Comparison of ENCODE assay signal across 11 mouse cellular contexts in genomic region chr4:141822979-141823378, GRCm38 (mm10). TPM values are rescaled to one million over a fixed set of nuclear protein-coding genes. Genes with fewer than 3 reads are reported as not detected.
DNase-seq lines count a peak whose midpoint lies in the region; ATAC-seq lines count a peak whose summit lies in the region.
"Had no signal": no experiment of that assay in that cellular context is flagged by ENCODE, and none has a peak within 500 bp of the region (broad histone marks: within the 10 kb centered on the region; RNA-seq: fewer than 3 reads in every experiment).

No protein-coding gene starts in this region.

- 47% methylated on average over 3 of the region's 3 CpGs for WGBS in heart, embryonic 12.5 days
- 50% methylated on average over 3 of the region's 3 CpGs for WGBS in liver, embryonic 11.5 days

- peaks cover 13% of the 10 kb centered on the region for H3K4me1 ChIP-seq in heart, embryonic 12.5 days (replicated peaks)
- H3K4me1 ChIP-seq in liver, embryonic 11.5 days (replicated peaks; ENCODE audit: control insufficient read depth, insufficient read depth, low read length) = no peaks in the 10 kb centered on the region

- no peaks in the 10 kb centered on the region for H3K27me3 ChIP-seq in heart, embryonic 12.5 days (replicated peaks)
- no peaks in the 10 kb centered on the region for H3K27me3 ChIP-seq in liver, embryonic 11.5 days (replicated peaks; ENCODE audit: control insufficient read depth, insufficient read depth, low read length)

- H3K4me2 ChIP-seq in heart, embryonic 12.5 days = no peak overlapping the region
- H3K4me2 ChIP-seq in liver, embryonic 11.5 days = no peak overlapping the region

- no peaks in the 10 kb centered on the region for H3K9me3 ChIP-seq in heart, embryonic 12.5 days (replicated peaks)
- no peaks in the 10 kb centered on the region for H3K9me3 ChIP-seq in liver, embryonic 11.5 days (ENCODE audit: control insufficient read depth, low read length)
- H3K9me3 ChIP-seq: heart, embryonic 10.5 days had no signal

- intact Hi-C loops in heart, postnatal 25 days (cut with DNase I) = no loop called here

- no peak for DNase-seq in heart, postnatal 25 days (ENCODE audit: low spot score)
- peak; percentile 15 for DNase-seq in thymus, postnatal 14 days
- no peak for DNase-seq in thymus, adult 18-20 months
- peak; percentile 46 for DNase-seq in liver, embryonic 11.5 days (ENCODE audit: low spot score)
- DNase-seq in urinary bladder, postnatal 4 days (ENCODE audit: low spot score in 2 of 2) = no peak
- DNase-seq in urinary bladder, postnatal 10 days (ENCODE audit: low spot score) = no peak
- DNase-seq in gastrocnemius, postnatal 10 days = no peak
- DNase-seq: cerebellum, adult 11-12 months had no signal

- peak; percentile 48; the same call in 1 of the 2 replicates for ATAC-seq in heart, embryonic 12.5 days (ENCODE audit: insufficient number of reproducible peaks, low FRiP score)
- peak; percentile 75; the same call in 1 of the 2 replicates for ATAC-seq in liver, embryonic 11.5 days (replicated peaks; ENCODE audit: low FRiP score)

- no peaks in the 10 kb centered on the region for H3K36me3 ChIP-seq in heart, embryonic 12.5 days
- H3K36me3 ChIP-seq in liver, embryonic 11.5 days (ENCODE audit: control insufficient read depth, insufficient read depth, low read length) = no peaks in the 10 kb centered on the region
- H3K36me3 ChIP-seq: heart, embryonic 10.5 days had no signal

- H3K27ac ChIP-seq in heart, embryonic 12.5 days (ENCODE audit: poor library complexity, severe bottlenecking) = no peak overlapping the region
- H3K27ac ChIP-seq in liver, embryonic 11.5 days (ENCODE audit: low read depth, low read length) = no peak overlapping the region
- H3K27ac ChIP-seq: heart, embryonic 10.5 days had no signal

- no peak overlapping the region for H3K9ac ChIP-seq in heart, embryonic 12.5 days
- no peak overlapping the region for H3K9ac ChIP-seq in liver, embryonic 11.5 days (ENCODE audit: low read depth, low read length)

- H3K4me3 ChIP-seq in heart, embryonic 12.5 days = no peak overlapping the region
- H3K4me3 ChIP-seq in liver, embryonic 11.5 days (ENCODE audit: low read depth, low read length) = no peak overlapping the region
- H3K4me3 ChIP-seq: heart, embryonic 10.5 days had no signal

RNA-seq across cellular contexts. Expression of gene Cela2a, which starts 3.0 kb away (rescaled TPM):
- not detected in 2 replicates for polyA plus RNA-seq in heart, embryonic 12.5 days (2016; fragmentation: Nextera tagmentation; extraction: Ambion mirVana)
- not detected for total RNA-seq in heart, postnatal 25 days (2021)
- not detected in 2 replicates for polyA plus RNA-seq in liver, embryonic 11.5 days (2014; fragmentation: Nextera tagmentation; extraction: Ambion mirVana)
- not detected for total RNA-seq in gastrocnemius, postnatal 10 days (2021)
- total RNA-seq: layer of hippocampus, postnatal 10 days had no signal
- polyA plus RNA-seq: heart, embryonic 10.5 days had no signal

RNA-seq across cellular contexts. Expression of gene Ctrc, which starts 23.2 kb away (rescaled TPM):
- not detected in 2 replicates for polyA plus RNA-seq in heart, embryonic 12.5 days (2016; fragmentation: Nextera tagmentation; extraction: Ambion mirVana)
- not detected for total RNA-seq in heart, postnatal 25 days (2021)
- polyA plus RNA-seq in liver, embryonic 11.5 days (2014; fragmentation: Nextera tagmentation; extraction: Ambion mirVana) = not detected in 2 replicates
- total RNA-seq in gastrocnemius, postnatal 10 days (2021) = not detected
- total RNA-seq: layer of hippocampus, postnatal 10 days had no signal
- polyA plus RNA-seq: heart, embryonic 10.5 days had no signal

RNA-seq across cellular contexts. Expression of gene Casp9, which starts 29.6 kb away (rescaled TPM):
- 21.1 and 21.6 TPM in 2 replicates for polyA plus RNA-seq in heart, embryonic 12.5 days (2016; fragmentation: Nextera tagmentation; extraction: Ambion mirVana)
- total RNA-seq in heart, postnatal 25 days (2021) = 1 to 10 TPM; 7.9 to 8.6 TPM
- polyA plus RNA-seq in liver, embryonic 11.5 days (2014; fragmentation: Nextera tagmentation; extraction: Ambion mirVana) = 16.5 and 18.3 TPM in 2 replicates
- 1 to 10 TPM; 5.6 to 8.0 TPM for total RNA-seq in gastrocnemius, postnatal 10 days (2021)

RNA-seq across cellular contexts. Expression of gene Dnajc16, which starts 32.2 kb away (rescaled TPM):
- 5.0 and 6.1 TPM in 2 replicates for polyA plus RNA-seq in heart, embryonic 12.5 days (2016; fragmentation: Nextera tagmentation; extraction: Ambion mirVana)
- total RNA-seq in heart, postnatal 25 days (2021) = 10 to 100 TPM; 17.7 to 22.9 TPM
- 4.0 and 4.2 TPM in 2 replicates for polyA plus RNA-seq in liver, embryonic 11.5 days (2014; fragmentation: Nextera tagmentation; extraction: Ambion mirVana)
- total RNA-seq in gastrocnemius, postnatal 10 days (2021) = 1 to 10 TPM; 8.6 to 9.1 TPM

RNA-seq across cellular contexts. Expression of gene Efhd2, which starts 51.7 kb away (rescaled TPM):
- 119 and 121 TPM in 2 replicates for polyA plus RNA-seq in heart, embryonic 12.5 days (2016; fragmentation: Nextera tagmentation; extraction: Ambion mirVana)
- 10 to 100 TPM; 16.4 to 21.6 TPM for total RNA-seq in heart, postnatal 25 days (2021)
- 62.1 and 69.1 TPM in 2 replicates for polyA plus RNA-seq in liver, embryonic 11.5 days (2014; fragmentation: Nextera tagmentation; extraction: Ambion mirVana)
- total RNA-seq in gastrocnemius, postnatal 10 days (2021) = 10 to 100 TPM; 26.2 to 31.6 TPM

Comparison
In these comparisons a context has a peak if more than half of its experiments do, and no peak if none do; other contexts are left out.
1. DNase-seq: peak in thymus, postnatal 14 days (single experiment) and liver, embryonic 11.5 days (single experiment); none in heart, postnatal 25 days (single experiment), thymus, adult 18-20 months (0 of 2), urinary bladder, postnatal 4 days (0 of 2), urinary bladder, postnatal 10 days (single experiment) and gastrocnemius, postnatal 10 days (single experiment).